ENCODE assay signal across 8 mouse cellular contexts in the genomic region with DNA sequence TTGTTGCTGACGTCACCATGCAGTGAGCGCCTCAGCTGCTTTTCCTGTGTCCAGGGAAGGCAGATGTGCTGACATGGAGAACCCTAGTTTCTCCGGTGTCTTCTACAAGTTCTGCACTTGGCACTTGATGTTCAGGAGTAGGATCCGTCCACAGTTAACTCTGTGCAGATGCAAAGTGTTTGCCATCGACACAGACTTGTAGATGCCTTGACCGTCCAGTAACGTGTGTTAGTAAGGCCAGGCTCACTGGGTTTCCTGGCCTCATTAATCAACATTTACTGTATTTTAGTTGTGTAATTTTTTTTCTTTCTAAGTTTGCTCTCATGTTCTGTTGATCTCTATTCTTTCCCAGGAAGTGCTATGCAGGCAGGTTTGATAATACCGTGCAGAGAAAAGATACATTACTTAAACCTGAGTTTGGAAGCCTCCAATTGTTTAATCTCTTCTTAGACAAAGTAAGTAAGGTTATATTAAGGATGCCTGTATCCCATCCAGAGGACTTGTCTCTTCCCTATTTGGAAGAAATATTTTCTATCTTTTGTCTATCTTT. TPM values are rescaled to one million over a fixed set of nuclear protein-coding genes. Genes with fewer than 3 reads are reported as not detected.
DNase-seq lines count a peak whose midpoint lies in the region; ATAC-seq and TF ChIP-seq lines count a peak whose summit lies in the region.
"Not testable (repeated sequence)": the region's sequence is repeated elsewhere in the genome, so short reads cannot be mapped to it uniquely, and the experiment has no call there.

No protein-coding gene starts in this region.

- TF ChIP-seq CTCF in lung, postnatal 0 days (IDR thresholded peaks at IDR 0.05) = not testable (repeated sequence)

- H3K9ac ChIP-seq in lung, postnatal 0 days (replicated peaks; ENCODE audit: low read depth) = not testable (repeated sequence)
- peak overlapping the region; percentile 46 for H3K9ac ChIP-seq in neural tube, embryonic 15.5 days (replicated peaks)

- peak overlapping the region; percentile 66 for H3K27ac ChIP-seq in lung, postnatal 0 days (ENCODE audit: low read length)
- H3K27ac ChIP-seq in neural tube, embryonic 15.5 days (replicated peaks) = peak overlapping the region; percentile 75; the same call in 1 of the 2 replicates

- H3K4me1 ChIP-seq in lung, postnatal 0 days (ENCODE audit: insufficient read depth, low read depth, low read length); neural tube, embryonic 15.5 days: not testable (repeated sequence)

- not testable (repeated sequence) for H3K9me3 ChIP-seq in lung, postnatal 0 days (ENCODE audit: low read length); neural tube, embryonic 15.5 days (replicated peaks)

- not testable (repeated sequence) for TF ChIP-seq EP300 in lung, postnatal 0 days (IDR thresholded peaks at IDR 0.05)

- H3K4me3 ChIP-seq in lung, postnatal 0 days (ENCODE audit: low read depth, low read length) = peak overlapping the region; percentile 40
- H3K4me3 ChIP-seq in neural tube, embryonic 15.5 days (replicated peaks) = peak overlapping the region; percentile 49

- peak overlapping the region; percentile 47 for H3K4me2 ChIP-seq in lung, postnatal 0 days (replicated peaks; ENCODE audit: low read depth, low read length)
- peak overlapping the region; percentile 59 for H3K4me2 ChIP-seq in neural tube, embryonic 15.5 days

- H3K27me3 ChIP-seq in lung, postnatal 0 days (replicated peaks; ENCODE audit: insufficient read depth, low read length); neural tube, embryonic 15.5 days (replicated peaks): not testable (repeated sequence)

- not testable (repeated sequence) for H3K36me3 ChIP-seq in lung, postnatal 0 days (ENCODE audit: insufficient read depth, low read length); neural tube, embryonic 15.5 days

- intact Hi-C loops in left cerebral cortex, postnatal 14 days (cut with DNase I) = loop anchor here (5.0 kb wide), 1 partner anchor 55 kb away; a partner anchor contains a TSS

- DNase-seq in Muller cell, postnatal 12 days (ENCODE audit: inconsistent ontology term) = peak; percentile 11
- peak; percentile 9 for DNase-seq in embryo, embryonic 9.5 days (ENCODE audit: extremely low spot score)
- peak; percentile 13 for DNase-seq in gastrocnemius, postnatal 25 days
- peak; percentile 10 for DNase-seq in hindlimb bud, embryonic 11.5 days (ENCODE audit: extremely low spot score, low read depth, low spot score)
- DNase-seq in left cerebral cortex, postnatal 14 days (ENCODE audit: low spot score in 2 of 2) = peak; percentile 15 to 16
- DNase-seq in lung, postnatal 0 days (ENCODE audit: low spot score) = peak; percentile 13
- peak; percentile 33 for DNase-seq in thymus, postnatal 25 days

- 7% methylated on average over 5 of the region's 8 CpGs for WGBS in lung, postnatal 0 days
- 11% methylated on average over 6 of the region's 8 CpGs for WGBS in neural tube, embryonic 15.5 days

- not testable (repeated sequence) for ATAC-seq in lung, postnatal 0 days; neural tube, embryonic 15.5 days (ENCODE audit: low FRiP score)

RNA-seq across cellular contexts. Expression of a gene that starts 0.6 kb away (rescaled TPM):
- total RNA-seq in gastrocnemius, postnatal 25 days (2021) = 1 to 10 TPM; 2.6 to 3.4 TPM
- total RNA-seq in left cerebral cortex, postnatal 14 days (2021) = 1 to 10 TPM; 6.1 TPM
- 10.9 and 11.1 TPM in 2 replicates for polyA plus RNA-seq in lung, postnatal 0 days (2015; fragmentation: Nextera tagmentation; extraction: Ambion mirVana)
- 14.7 and 14.8 TPM in 2 replicates for polyA plus RNA-seq in neural tube, embryonic 15.5 days (2015; fragmentation: Nextera tagmentation; extraction: Ambion mirVana)

RNA-seq across cellular contexts. Expression of a gene that starts 13.8 kb away (rescaled TPM):
- 1 to 10 TPM; 2.7 to 3.2 TPM for total RNA-seq in gastrocnemius, postnatal 25 days (2021)
- total RNA-seq in left cerebral cortex, postnatal 14 days (2021) = 1 to 10 TPM; 6.7 to 9.1 TPM
- 10.5 and 11.6 TPM in 2 replicates for polyA plus RNA-seq in lung, postnatal 0 days (2015; fragmentation: Nextera tagmentation; extraction: Ambion mirVana)
- 10.8 and 11.2 TPM in 2 replicates for polyA plus RNA-seq in neural tube, embryonic 15.5 days (2015; fragmentation: Nextera tagmentation; extraction: Ambion mirVana)

RNA-seq across cellular contexts. Expression of a gene that starts 56.8 kb away (rescaled TPM):
- 1 to 10 TPM; 3.0 to 3.1 TPM for total RNA-seq in gastrocnemius, postnatal 25 days (2021)
- 1 to 10 TPM; 2.9 to 3.6 TPM for total RNA-seq in left cerebral cortex, postnatal 14 days (2021)
- polyA plus RNA-seq in lung, postnatal 0 days (2015; fragmentation: Nextera tagmentation; extraction: Ambion mirVana) = 10.0 and 11.0 TPM in 2 replicates
- polyA plus RNA-seq in neural tube, embryonic 15.5 days (2015; fragmentation: Nextera tagmentation; extraction: Ambion mirVana) = 9.2 and 9.3 TPM in 2 replicates

RNA-seq across cellular contexts. Expression of a gene that starts 60.0 kb away (rescaled TPM):
- under 1 TPM in 1 of 2 experiments, not detected in 1; 0.31 TPM for total RNA-seq in gastrocnemius, postnatal 25 days (2021)
- total RNA-seq in left cerebral cortex, postnatal 14 days (2021) = 1 to 10 TPM; 2.0 to 3.3 TPM
- polyA plus RNA-seq in lung, postnatal 0 days (2015; fragmentation: Nextera tagmentation; extraction: Ambion mirVana) = 3.1 and 3.3 TPM in 2 replicates
- 7.4 and 9.0 TPM in 2 replicates for polyA plus RNA-seq in neural tube, embryonic 15.5 days (2015; fragmentation: Nextera tagmentation; extraction: Ambion mirVana)
